Mouse (Mus musculus) forebrain, embryonic 11.5 days (tissue): ENCODE measurements around the gene Zdhhc21. TPM values are rescaled to one million over a fixed set of nuclear protein-coding genes. Genes with fewer than 3 reads are reported as not detected.

Experiments used
- ATAC-seq: fragments of 200-750 bp; cut with Nextera tagmentation; replicated peaks from 2 replicates; pipeline ENCODE4 v1.8.0; 2017; ENCODE audit warnings: moderate TSS enrichment; ENCODE audit not compliant: low FRiP score
- DNase-seq: peaks from one replicate; pipeline ENCODE4 v3.0.0-alpha.2; 2017; ENCODE audit warnings: low spot score
- H3K27ac ChIP-seq: fragments of 300-500 bp; sonication (generic); 2 replicates; pipeline ENCODE4 v1.5.1; 2014; ENCODE audit warnings: low read depth, low read length
- H3K27me3 ChIP-seq: fragments of 300-500 bp; sonication (generic); 2 replicates; pipeline ENCODE4 v1.6.1; 2014; ENCODE audit warnings: mild to moderate bottlenecking, low read length, mixed read lengths; ENCODE audit not compliant: control insufficient read depth, insufficient read depth
- H3K36me3 ChIP-seq: fragments of 300-500 bp; sonication (generic); 2 replicates; pipeline ENCODE4 v1.6.1; 2014; ENCODE audit warnings: mild to moderate bottlenecking, low read length, moderate library complexity, mixed read lengths; ENCODE audit not compliant: control insufficient read depth, insufficient read depth
- H3K4me1 ChIP-seq: fragments of 300-500 bp; sonication (generic); replicated peaks from 2 replicates; pipeline ENCODE4 v1.6.1; 2014; ENCODE audit warnings: low read length, mixed read lengths; ENCODE audit not compliant: control insufficient read depth, insufficient read depth
- H3K4me2 ChIP-seq: fragments of 300-500 bp; sonication (generic); 2 replicates; pipeline ENCODE4 v1.6.1; 2014; ENCODE audit warnings: low read depth, mild to moderate bottlenecking, low read length, moderate library complexity, mixed read lengths; ENCODE audit not compliant: severe bottlenecking
- H3K4me3 ChIP-seq: fragments of 300-500 bp; sonication (generic); 2 replicates; pipeline ENCODE4 v1.5.1; 2014; ENCODE audit warnings: low read depth, low read length
- H3K9ac ChIP-seq: fragments of 300-500 bp; sonication (generic); 2 replicates; pipeline ENCODE4 v1.6.1; 2014; ENCODE audit warnings: low read length
- H3K9me3 ChIP-seq: fragments of 300-500 bp; sonication (generic); 2 replicates; pipeline ENCODE4 v1.6.1; 2016; ENCODE audit warnings: low read length, mixed read lengths; ENCODE audit not compliant: control insufficient read depth
- WGBS: fragments of 180-500 bp; shearing (Covaris S2); extraction: QIAGEN DNeasy Blood & Tissue Kit; methylation state at CpG from one replicate; pipeline ENCODE4 v1.1.7; 2014; 5-methylcytosine and 5-hydroxymethylcytosine counted together
- polyA plus RNA-seq: library from polyadenylated mRNA; unstranded; fragments of >200 nt; fragmentation: Nextera tagmentation; extraction: Ambion mirVana; gene quantifications from 2 replicates; pipeline ENCODE4 v1.2.1, GENCODE M21; 2014

The Zdhhc21 gene
- 14.2 and 15.6 TPM in 2 replicates for polyA plus RNA-seq

DNA sequence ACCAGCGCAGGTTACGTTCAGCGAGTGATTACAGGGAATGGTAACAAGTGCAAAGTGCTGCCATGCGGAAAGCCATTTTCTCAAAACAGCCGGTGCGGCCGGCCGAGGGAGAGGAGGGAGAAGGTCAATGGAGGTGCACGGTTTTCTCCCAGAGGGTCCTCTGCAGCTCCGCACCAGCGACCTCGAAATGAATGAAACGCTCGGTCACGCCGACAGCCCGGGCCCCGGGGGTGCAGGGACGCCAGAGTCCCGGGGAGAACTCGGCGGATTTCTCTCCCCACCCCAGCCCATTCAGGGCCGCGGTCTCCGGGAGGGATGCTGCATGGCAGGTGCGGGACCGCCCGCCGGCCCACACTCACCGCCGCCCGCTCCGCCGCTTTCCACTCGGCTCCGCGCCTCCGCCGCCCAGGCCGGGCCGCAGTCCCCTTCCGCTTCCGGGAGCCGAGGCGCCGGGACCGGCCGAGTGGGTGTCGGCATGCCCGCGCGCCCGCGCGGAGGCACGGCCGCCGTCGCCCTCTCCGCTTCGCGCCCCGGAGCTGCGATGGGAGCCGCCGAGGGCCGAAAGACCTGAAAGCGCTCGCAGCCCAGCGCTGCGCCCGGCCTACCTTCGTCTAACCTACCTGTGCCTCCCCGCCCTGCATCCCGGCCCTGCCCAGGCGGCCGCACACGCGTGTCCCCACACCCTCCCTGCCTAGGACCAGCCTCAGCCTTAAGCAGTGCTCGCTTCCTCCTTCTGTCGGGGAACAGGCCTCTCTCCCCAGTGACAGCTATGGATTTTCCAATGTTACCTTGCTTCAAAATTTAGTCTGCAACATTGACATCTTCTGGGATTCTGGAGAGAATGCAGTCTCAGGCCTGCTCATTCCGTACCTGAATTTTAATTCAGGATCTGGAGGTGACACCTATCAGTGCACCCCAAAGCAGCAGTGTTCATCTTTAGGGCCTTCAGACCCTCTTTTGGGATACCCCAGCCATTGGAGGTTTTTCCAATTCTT lies at the start of gene Zdhhc21:
TSS of gene Zdhhc21 (minus strand) at position 828 of the 995 bp plus-strand sequence.
- H3K4me3 ChIP-seq: peak within 1 kb of the TSS; percentile 84
- peak within 1 kb of the TSS; percentile 84 for H3K4me2 ChIP-seq
- H3K27ac ChIP-seq: peak within 1 kb of the TSS; percentile 58; the same call in 1 of the 2 replicates
- H3K9me3 ChIP-seq: no peaks in the 10 kb centered on the region
- peak; percentile 91 for ATAC-seq
- under 1% methylated on average over 67 of the region's 82 CpGs for WGBS
- no peaks in the 10 kb centered on the region for H3K36me3 ChIP-seq
- peak within 1 kb of the TSS; percentile 91 for H3K9ac ChIP-seq
- peaks cover 5% of the 10 kb centered on the region; the same call in 1 of the 2 replicates for H3K4me1 ChIP-seq
- peak; percentile 83 for DNase-seq
- no peaks in the 10 kb centered on the region for H3K27me3 ChIP-seq

DNA sequence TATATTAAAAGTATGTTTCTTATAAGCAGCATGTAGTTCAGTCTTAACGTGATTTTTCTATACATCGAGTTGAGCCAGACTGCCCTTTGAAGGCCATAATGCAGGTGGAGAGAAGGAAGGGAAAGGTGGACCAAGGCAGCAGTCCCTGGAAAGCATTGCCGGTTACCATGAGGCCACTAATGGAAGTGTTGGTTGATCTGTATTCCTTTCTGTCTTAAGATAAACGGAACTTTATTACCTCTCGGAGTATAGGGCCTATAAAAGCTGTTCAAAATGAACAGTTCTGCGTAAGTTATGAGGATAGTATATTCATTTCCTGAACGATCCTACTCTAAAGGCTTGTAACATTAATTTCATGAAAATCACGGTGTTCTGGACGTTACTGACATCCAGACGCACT lies 35.5 kb upstream of the Zdhhc21 start:
- ATAC-seq (no peak), DNase-seq (no peak)
- no peak overlapping the region for H3K4me2 ChIP-seq
- H3K4me3 ChIP-seq: no peak overlapping the region
- H3K27ac ChIP-seq: no peak overlapping the region
- H3K27me3 ChIP-seq: no peaks in the 10 kb centered on the region
- no peaks in the 10 kb centered on the region for H3K4me1 ChIP-seq
- no peaks in the 10 kb centered on the region for H3K36me3 ChIP-seq
- no peak overlapping the region for H3K9ac ChIP-seq
- 93% methylated on average over 10 of the region's 10 CpGs for WGBS
- no peaks in the 10 kb centered on the region for H3K9me3 ChIP-seq

DNA sequence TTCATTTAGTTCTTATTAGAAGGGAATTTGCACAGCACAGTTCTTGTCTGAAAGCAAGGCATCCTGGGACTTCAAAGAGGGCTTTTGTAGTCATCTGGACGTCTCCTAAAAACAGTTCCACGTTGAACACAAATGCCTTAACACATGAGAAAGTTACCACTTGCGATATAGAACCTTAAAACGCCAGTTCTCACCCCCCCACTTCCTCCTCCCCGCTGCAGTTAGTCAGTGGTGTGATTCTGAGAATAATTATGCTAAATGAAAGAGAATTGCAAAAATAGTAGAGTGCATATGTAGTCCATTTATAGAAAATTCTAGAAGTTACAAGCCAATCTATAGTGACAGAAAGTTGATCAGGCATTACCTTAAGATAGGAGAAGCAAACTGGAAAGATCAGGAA lies 32.5 kb upstream of the Zdhhc21 start:
- Histone ChIP-seq H3K27me3 (no peaks in the 10 kb centered on the region), H3K9ac (no peak overlapping the region), H3K4me1 (no peaks in the 10 kb centered on the region), H3K4me3 (no peak overlapping the region), H3K9me3 (no peaks in the 10 kb centered on the region), H3K27ac (no peak overlapping the region), H3K4me2 (no peak overlapping the region), H3K36me3 (no peaks in the 10 kb centered on the region)
- ATAC-seq: no peak
- DNase-seq: no peak
- 77% methylated on average over 5 of the region's 5 CpGs for WGBS

DNA sequence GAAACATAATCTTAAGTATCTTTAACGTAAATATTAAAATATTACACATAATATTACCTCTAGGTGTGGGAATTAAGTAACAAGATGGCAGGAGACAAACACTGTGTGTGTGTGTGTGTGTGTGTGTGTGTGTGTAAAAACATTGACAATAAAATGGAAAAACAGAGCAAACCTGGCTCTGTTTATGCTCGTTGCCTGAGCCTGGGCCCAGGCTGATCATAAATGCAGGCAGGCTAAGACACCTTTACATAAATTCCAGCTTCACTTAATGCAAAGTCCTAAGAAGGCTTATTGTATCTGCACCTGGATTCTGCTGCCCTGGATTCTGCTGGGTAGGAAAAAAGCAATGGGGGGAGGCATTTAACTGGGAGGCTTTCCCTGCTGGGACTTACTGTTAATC lies 31.8 kb upstream of the Zdhhc21 start:
- Histone ChIP-seq H3K4me2 (no peak overlapping the region), H3K9ac (no peak overlapping the region), H3K4me1 (no peaks in the 10 kb centered on the region), H3K9me3 (no peaks in the 10 kb centered on the region), H3K27me3 (no peaks in the 10 kb centered on the region), H3K36me3 (no peaks in the 10 kb centered on the region), H3K27ac (no peak overlapping the region), H3K4me3 (no peak overlapping the region)
- ATAC-seq (no peak), DNase-seq (no peak)
- 80% methylated on average over 2 of the region's 2 CpGs for WGBS

DNA sequence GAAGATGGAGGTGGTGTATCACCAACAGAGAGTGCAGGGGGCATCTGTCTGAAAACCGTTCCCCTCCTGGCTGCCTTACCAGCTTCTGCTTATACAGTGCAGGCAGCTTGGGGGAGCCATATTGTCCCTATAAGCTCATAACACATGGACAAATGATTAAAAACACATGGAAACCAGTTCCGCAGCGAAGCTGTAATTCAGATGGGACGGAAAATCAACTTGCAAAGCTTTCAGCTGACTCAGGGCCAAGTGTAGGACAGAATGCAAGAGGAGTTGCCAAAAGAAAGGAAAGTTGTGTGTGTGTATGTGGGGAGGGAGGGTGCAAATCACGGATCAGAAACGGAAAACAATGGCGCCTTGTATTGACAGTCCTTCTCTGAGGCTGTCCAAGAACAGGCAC lies 31.3 kb upstream of the Zdhhc21 start:
- no peak overlapping the region for H3K27ac ChIP-seq
- no peaks in the 10 kb centered on the region for H3K36me3 ChIP-seq
- no peak overlapping the region for H3K4me2 ChIP-seq
- WGBS: 79% methylated on average over 7 of the region's 7 CpGs
- H3K9ac ChIP-seq: no peak overlapping the region
- H3K4me3 ChIP-seq: no peak overlapping the region
- DNase-seq: no peak
- ATAC-seq: no peak
- no peaks in the 10 kb centered on the region for H3K9me3 ChIP-seq
- no peaks in the 10 kb centered on the region for H3K4me1 ChIP-seq
- H3K27me3 ChIP-seq: no peaks in the 10 kb centered on the region

DNA sequence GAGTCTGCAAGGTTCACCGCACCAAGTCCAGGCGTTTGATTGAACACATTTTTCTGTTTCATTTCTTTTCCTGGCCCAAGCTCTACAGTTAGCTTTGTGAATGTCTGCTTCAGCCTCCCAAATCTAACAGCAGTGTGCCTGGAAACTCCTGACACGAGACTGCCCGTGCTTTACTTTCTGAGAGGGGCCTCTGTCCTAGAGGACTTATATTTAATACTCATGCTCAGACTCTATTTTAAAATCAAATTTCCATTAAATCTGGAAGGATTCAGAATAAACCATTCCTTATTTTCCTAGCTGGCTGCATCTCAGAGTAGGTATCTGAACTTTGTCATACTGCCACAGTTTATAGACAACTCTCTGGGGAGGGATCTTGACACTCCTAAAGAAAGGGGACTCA lies 30.8 kb upstream of the Zdhhc21 start:
- WGBS: 85% methylated on average over 4 of the region's 4 CpGs
- no peaks in the 10 kb centered on the region for H3K27me3 ChIP-seq
- ATAC-seq (no peak), DNase-seq (no peak)
- no peak overlapping the region for H3K9ac ChIP-seq
- H3K27ac ChIP-seq: no peak overlapping the region
- H3K4me2 ChIP-seq: no peak overlapping the region
- H3K4me1 ChIP-seq: no peaks in the 10 kb centered on the region
- no peaks in the 10 kb centered on the region for H3K36me3 ChIP-seq
- no peak overlapping the region for H3K4me3 ChIP-seq
- H3K9me3 ChIP-seq: no peaks in the 10 kb centered on the region

DNA sequence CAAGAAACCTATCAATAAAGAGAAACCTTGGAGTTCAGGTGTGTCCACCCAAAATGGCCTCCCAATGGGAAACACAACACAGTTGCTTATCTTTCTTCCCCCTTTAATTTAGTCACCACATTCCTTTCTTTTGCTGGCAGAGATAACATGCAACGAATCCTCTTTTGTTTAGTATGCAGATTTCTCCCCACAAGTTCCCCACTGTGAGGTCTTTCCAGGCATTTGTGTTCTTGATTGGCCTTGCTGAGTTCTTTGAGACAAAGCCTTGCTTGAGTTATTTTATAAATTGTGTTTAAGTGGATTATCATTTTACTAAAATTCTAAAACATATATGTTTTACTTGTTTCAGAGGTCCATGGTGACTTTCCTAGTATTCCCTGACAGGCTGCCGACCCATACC lies 26.4 kb upstream of the Zdhhc21 start:
- Histone ChIP-seq H3K9me3 (no peaks in the 10 kb centered on the region), H3K4me3 (no peak overlapping the region), H3K36me3 (no peaks in the 10 kb centered on the region), H3K27me3 (peaks cover 2% of the 10 kb centered on the region; the same call in 1 of the 2 replicates), H3K9ac (no peak overlapping the region), H3K27ac (no peak overlapping the region), H3K4me1 (no peaks in the 10 kb centered on the region), H3K4me2 (no peak overlapping the region)
- WGBS: 67% methylated on average over 2 of the region's 2 CpGs
- ATAC-seq: no peak
- DNase-seq: no peak

DNA sequence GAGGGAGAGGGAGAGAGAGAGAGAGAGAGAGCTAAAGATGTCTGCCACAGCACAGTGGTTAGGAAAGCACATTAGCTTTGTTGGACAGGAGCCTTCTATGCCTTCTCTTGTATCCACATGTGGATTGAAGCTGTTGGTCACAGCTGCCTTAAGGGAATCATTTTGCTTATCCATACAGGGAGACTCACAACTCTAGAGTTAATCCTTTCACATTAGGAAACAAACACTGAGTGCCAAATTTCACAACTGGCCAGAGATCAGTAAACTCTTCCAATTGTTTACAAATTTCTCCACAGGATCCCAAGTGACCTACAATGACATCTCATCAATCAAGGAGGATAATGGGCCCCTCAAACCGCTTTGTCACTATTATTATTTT lies 25.8 kb upstream of the Zdhhc21 start:
- DNase-seq: no peak
- Histone ChIP-seq H3K4me2 (no peak overlapping the region), H3K27me3 (peaks cover 2% of the 10 kb centered on the region; the same call in 1 of the 2 replicates), H3K9me3 (no peaks in the 10 kb centered on the region), H3K36me3 (no peaks in the 10 kb centered on the region), H3K4me3 (no peak overlapping the region), H3K9ac (no peak overlapping the region), H3K4me1 (no peaks in the 10 kb centered on the region), H3K27ac (no peak overlapping the region)
- WGBS: 72% methylated on average over 1 of the region's 1 CpGs
- ATAC-seq: no peak
